Mouse (Mus musculus) lung, adult 18-20 months (tissue): Measurements from ENCODE around the gene Mbd5.
"Not testable (repeated sequence)": the region's sequence is repeated elsewhere in the genome, so short reads cannot be mapped to it uniquely, and the experiment has no call there.

Experiments
- DNase-seq, 2 experiments: peaks; one replicate each; pipeline ENCODE4 v3.0.0; 2022; ENCODE audit warnings: mixed read lengths in 2 of 2

The Mbd5 gene

GRCm38 (mm10) chr2:49169766-49170165 lies 220.5 kb downstream of the Mbd5 start:
- no peak for DNase-seq

DNA sequence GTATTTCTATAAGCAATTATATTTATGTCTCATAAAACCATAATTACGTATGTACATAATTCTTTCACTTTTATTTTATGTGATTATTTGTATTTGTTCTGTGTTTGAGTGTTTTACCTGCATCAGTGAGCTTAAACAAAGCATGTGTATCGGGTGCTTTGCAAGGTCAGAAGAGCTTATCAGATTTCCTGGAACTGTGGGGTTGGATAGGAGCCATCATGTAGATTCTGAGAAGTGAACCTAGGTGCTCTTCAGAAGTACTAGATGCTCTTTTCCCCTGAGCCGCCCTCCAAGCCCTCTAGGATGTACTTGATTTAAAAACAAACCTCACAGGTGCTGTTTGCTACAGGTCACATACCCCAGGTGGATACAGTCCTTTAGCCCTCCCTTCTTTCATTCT lies 227.7 kb downstream of the Mbd5 start:
- no peak for DNase-seq

DNA sequence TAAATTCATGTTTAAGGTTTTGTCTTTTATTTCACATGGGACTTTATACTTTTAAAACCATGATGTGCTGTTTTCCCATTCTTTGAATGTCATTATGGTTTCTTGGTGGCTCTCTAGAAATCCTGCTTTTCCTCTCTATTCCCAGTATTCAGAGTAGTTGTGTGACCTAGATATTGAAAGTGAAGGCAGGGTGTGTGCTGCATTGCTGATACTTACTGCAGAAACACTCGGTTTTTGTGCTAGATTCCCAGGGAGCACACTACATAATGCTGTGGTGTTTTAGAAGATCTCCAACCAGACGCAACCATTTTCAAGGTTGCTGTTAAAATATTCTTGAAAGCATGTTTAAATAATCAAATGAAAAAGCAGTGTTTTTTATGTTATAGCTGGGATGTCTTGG lies 241.7 kb downstream of the Mbd5 start:
- DNase-seq, result no peak

DNA sequence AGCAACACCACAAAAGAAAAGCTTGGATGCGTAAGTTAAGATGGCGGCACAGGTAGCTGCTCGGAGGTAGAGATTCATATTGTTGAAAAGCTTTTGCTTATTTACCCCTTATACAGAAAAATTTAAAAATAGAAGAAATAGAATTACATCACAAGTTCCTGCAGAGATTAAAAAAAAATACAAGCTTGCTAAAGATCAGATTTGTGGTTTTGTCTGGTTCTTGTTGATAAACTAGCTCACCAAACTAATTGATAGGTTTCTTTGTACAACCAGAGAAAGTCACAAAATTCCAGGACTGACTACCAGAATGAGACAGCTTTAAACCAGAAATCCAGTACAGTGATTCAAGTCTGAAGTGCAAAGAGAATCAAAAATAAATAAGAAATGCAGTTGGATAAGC lies 242.4 kb downstream of the Mbd5 start:
- no peak for DNase-seq

GRCm38 (mm10) chr2:49204081-49204480 lies 254.8 kb downstream of the Mbd5 start:
- DNase-seq, result no peak

- DNase-seq, result not testable (repeated sequence)
Measured at GRCm38 (mm10) chr2:49205692-49206091, 256.4 kb downstream of the Mbd5 start.

DNA sequence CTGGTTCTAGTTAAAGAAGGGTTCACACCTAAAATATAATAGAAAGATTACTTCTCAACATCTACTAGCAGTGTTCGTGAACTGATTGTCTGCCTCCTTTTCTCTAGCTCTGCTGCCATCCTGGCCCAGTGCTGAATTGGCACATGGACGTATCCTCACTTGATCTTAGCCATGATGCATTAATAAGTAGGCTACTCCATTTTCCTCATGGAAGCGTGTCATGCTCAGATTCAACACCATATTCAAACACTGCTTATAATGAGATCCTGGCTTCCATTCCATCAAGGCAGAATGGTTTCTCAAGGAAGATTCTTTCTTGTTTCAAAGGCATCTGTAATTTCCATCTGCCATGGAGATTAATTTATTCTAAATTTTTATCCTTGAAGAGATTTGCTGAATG lies 260.0 kb downstream of the Mbd5 start:
- DNase-seq, result no peak

- no peak for DNase-seq
Measured at GRCm38 (mm10) chr2:49210408-49210807, 261.1 kb downstream of the Mbd5 start.

DNA sequence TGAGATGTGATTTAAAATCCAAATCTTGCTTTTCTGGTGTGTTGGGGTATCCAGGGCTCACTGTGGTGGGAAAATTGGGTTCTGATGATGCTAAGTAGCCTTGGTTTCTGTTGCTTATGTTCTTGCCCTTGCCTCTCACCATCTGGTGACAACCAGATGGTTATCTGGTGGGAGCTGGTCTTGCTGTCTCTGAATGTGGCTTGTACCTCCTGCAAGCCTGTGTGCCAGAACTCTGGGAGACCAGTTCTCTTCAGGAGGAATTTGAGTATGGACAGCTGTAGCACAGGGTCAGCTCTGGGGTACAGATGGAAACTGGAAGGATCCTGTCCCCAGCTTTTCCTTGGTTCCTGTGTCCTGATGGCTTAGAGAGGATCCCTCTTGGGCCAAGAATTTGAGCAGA lies 280.4 kb downstream of the Mbd5 start:
- DNase-seq, result no peak

DNA sequence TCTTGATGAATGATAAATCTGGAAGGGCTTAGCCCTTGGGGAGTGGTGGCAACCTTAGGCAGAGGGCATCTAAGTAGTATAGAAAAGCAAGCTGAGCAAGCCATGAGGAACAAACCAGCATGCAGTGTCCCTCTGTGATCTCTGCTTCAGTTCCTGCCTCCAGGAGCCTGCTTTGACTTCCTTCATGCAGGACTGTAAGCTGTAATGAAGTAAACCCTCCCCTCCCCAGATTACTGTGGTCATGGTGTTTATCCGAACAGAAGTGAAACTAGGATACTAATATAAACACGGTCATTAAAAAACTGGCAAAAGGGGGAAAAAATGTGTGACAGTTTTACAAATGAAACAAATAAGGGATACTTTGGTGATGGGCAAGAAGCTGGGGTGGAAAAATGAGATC lies 284.8 kb downstream of the Mbd5 start:
- DNase-seq, result no peak

- DNase-seq, result no peak
Measured at GRCm38 (mm10) chr2:49241715-49242114, 292.4 kb downstream of the Mbd5 start.

DNA sequence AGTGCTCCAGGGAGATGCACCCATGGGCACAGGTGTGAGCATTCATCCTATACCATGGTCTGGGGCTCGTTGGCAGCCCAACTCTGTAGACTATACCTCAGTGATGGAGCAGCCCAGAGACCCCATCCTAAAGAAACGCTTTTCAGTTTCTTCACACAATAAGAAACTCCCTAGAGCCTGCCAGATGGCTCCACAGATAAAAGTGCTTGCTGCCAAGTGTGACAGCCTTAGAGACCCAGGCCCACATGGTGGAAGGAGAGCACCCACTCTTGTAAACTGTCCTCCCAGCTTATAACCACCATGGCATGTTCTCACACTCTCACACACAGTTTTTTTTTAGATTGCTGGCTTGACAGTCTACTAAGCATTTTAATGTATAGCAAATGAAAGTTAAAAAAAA lies 314.8 kb downstream of the Mbd5 start:
- no peak for DNase-seq

GRCm38 (mm10) chr2:49272295-49272967 lies 323.1 kb downstream of the Mbd5 start:
- DNase-seq, result no peak

- no peak for DNase-seq
Measured at GRCm38 (mm10) chr2:49276017-49276722, 326.9 kb downstream of the Mbd5 start.

DNA sequence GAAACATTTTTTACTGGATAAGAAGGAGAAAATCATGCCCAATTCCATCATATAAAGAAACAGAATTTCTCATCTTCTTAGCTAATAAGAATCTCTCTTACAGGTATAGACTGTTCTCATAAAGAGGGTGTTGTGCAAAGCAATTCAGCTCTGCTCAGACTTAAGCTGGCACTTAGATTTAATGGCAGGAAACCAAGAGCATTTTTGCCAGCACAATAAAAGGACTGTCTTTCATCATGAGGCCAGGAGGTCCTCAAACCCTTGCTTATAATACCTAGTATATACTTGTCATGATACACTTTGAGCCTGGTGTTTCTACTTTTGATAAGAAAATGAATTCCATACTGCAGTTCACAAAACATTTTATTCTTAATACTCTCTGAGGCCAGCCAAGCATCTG lies 331.2 kb downstream of the Mbd5 start:
- no peak for DNase-seq

DNA sequence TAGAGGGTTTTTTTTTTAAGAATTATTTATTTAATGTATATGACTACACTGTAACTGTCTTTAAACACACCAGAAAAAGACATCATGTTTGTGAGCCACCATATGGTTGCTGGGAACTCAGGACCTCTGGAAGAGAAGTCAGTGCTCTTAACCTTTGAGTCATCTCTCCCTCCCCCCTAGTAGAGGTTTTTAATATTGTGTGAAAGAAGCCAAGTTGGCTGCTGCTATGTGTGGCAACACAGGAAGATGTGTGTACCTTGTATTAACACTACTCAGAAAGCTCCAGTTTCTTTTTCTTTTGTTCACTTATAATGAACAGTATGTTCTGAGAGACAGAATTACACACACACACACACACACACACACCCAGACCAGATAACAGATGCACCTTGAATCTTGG lies 334.3 kb downstream of the Mbd5 start:
- DNase-seq, result no peak

GRCm38 (mm10) chr2:49286965-49287364 lies 337.7 kb downstream of the Mbd5 start:
- no peak for DNase-seq

GRCm38 (mm10) chr2:49291709-49292108 lies 342.4 kb downstream of the Mbd5 start:
- DNase-seq, result no peak

DNA sequence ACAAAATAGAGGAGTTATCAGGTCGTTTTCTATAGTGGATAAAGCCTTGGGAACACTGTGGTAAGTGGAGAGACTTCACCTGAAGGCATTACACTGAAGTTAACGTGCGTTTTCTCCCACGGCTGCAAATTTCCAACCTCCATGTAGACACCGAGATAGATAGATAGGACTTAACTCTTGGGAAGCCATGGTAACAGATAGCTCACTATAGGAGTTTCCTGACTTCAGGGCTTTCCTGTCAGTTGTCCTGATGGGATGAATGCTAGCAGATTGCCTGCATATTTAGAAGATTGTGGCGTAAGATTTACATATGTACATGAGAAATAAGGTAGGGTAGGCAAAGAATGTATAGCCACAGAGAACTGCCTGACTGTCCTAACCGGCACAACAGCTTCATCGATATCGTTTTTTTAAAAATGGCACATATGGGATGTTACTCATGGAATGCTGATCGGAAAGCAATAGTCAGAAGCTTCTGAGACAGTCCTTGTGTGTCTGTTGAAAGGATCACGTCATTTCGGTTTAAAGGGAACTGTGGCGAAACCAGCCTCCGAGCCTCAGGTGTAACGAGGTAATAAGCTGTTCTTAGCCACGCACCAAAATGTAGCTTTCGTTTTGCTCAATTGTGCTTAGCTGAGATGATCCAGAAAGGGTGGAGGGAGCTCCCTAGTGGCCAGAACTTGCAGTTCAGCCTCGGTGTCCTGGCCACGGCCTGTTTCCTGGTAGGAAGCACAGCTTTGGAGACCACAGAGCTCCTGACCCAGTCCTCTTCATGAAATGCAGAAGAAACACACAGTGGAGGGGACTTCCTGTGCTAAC lies 363.5 kb downstream of the Mbd5 start:
- peak; percentile 84 to 88 for DNase-seq

- no peak for DNase-seq
Measured at GRCm38 (mm10) chr2:49333594-49333993, 384.3 kb downstream of the Mbd5 start.

DNA sequence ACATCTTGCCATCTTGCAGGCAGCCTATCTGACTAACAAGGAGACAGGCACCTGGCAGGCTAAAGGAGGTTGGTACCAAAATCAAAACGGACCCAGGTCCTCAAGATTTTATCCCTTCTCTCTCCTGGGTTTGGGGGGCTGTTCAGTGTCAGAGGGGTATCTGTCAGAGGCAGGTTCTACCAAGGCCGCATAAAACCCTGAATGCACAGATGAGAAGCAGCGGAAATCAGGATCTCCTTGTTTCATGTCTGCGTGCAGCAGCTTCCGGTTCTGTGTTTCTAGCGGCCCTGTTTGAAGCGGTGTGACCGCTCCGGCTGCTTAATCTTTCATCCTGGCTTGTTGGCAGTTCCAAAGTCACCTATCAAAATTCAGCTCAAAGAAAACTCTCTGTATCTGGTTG lies 386.0 kb downstream of the Mbd5 start:
- DNase-seq, result no peak

GRCm38 (mm10) chr2:49344287-49344686 lies 395.0 kb downstream of the Mbd5 start:
- no peak for DNase-seq

- DNase-seq, result no peak
Measured at GRCm38 (mm10) chr2:49345786-49346185, 396.5 kb downstream of the Mbd5 start.

GRCm38 (mm10) chr2:49349813-49350212 lies 400.5 kb downstream of the Mbd5 start:
- DNase-seq, result peak; percentile 82 to 90
